Mouse (Mus musculus): ENCODE measurements around the gene Gpld1.

- TF ChIP-seq CTCF (IDR thresholded peaks at IDR 0.05; ENCODE audit: low read depth) (no peak), EP300 (IDR thresholded peaks at IDR 0.05; ENCODE audit: low read depth) (no peak)
These were observed 28.0 kb upstream of the Gpld1 start for GRCm38 (mm10) chr13:24914915-24915314.

All from liver, embryonic 14.5 days (tissue).